Mouse (Mus musculus): ENCODE measurements around the gene Rnf148.

- TF ChIP-seq GATA1 (IDR thresholded peaks at IDR 0.05; ENCODE audit: low read length) (no peak), TAL1 (IDR thresholded peaks at IDR 0.05; ENCODE audit: low read length) (no peak)
These were observed 20.9 kb downstream of the Rnf148 start for GRCm38 (mm10) chr6:23634016-23634415.
